Mouse (Mus musculus): ENCODE results near the gene Vsir. TPM values are rescaled to one million over a fixed set of nuclear protein-coding genes. Genes with fewer than 3 reads are reported as not detected.

The Vsir gene
- 7.7 and 15.3 TPM in 2 replicates for polyA plus RNA-seq (2015; fragmentation: Nextera tagmentation; extraction: Ambion mirVana)

GRCm38 (mm10) chr10:60346701-60347405 lies at the start of gene Vsir:
Vsir (plus strand) TSS chr10:60346851.

GRCm38 (mm10) chr10:60399449-60399848 lies 52.8 kb downstream of the Vsir start, which contains the start of gene Gm17455:
Gm17455 (plus strand) TSS chr10:60399726.

Other genes with a start within 250 kb of the Vsir start
- gene Spock2, start 240.6 kb upstream of the Vsir start, polyA plus RNA-seq (2015; fragmentation: Nextera tagmentation; extraction: Ambion mirVana), result 8.7 and 11.2 TPM in 2 replicates
- gene Chst3, start 127.6 kb upstream of the Vsir start, polyA plus RNA-seq (2015; fragmentation: Nextera tagmentation; extraction: Ambion mirVana), result 0.41 and 0.47 TPM in 2 replicates
- 241 and 248 TPM in 2 replicates for gene Psap, start 69.2 kb upstream of the Vsir start, polyA plus RNA-seq (2015; fragmentation: Nextera tagmentation; extraction: Ambion mirVana)
- gene Gm17455, start 52.9 kb downstream of the Vsir start, polyA plus RNA-seq (2015; fragmentation: Nextera tagmentation; extraction: Ambion mirVana), result 0.71 and 1.6 TPM in 2 replicates